Mouse (Mus musculus): ENCODE measurements around the gene Tmem184c. TPM values are rescaled to one million over a fixed set of nuclear protein-coding genes. Genes with fewer than 3 reads are reported as not detected.

The Tmem184c gene
- polyA plus RNA-seq, 1 experiment from 2014 or later, result 32.4 TPM

DNA sequence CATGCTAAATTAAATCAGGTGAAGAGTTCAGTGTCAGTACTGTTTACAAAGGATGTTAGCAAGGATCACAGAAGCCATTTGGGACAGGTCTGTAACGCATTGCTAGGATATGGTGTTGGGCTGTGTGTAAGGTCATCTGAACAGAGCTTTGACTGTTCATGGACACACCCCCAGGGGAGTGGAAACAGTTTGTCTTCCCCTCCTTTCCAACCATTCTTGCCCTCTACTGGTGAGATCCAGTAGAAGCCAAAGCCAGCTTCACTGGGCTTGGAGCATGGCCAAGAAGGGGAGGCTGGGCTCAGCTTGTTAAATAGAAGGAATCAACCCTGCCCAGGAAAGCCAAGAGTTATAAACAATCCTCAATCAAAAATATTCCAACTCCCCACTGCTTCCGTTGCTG is 7.4 kb upstream of the Tmem184c start:
- 41% methylated on average over 2 of the region's 2 CpGs for WGBS
- Histone ChIP-seq H3K27me3 (no peaks in the 10 kb centered on the region), H3K9ac (no peak overlapping the region), H3K4me1 (0 out of 2 replicates have a peak, but pooled peaks cover 8% of the 10 kb centered on the region), H3K4me3 (no peak overlapping the region), H3K27ac (no peak overlapping the region), H3K9me3 (no peaks in the 10 kb centered on the region), H3K36me3 (no peaks in the 10 kb centered on the region), H3K4me2 (no peak overlapping the region)
- ATAC-seq (ENCODE audit: insufficient number of reproducible peaks, low FRiP score, low TSS enrichment, low read depth), result no peak

GRCm38 (mm10) chr8:77609621-77610020 is 877 bp downstream of the Tmem184c start:
- 4% methylated on average over 7 of the region's 7 CpGs for WGBS
- Histone ChIP-seq H3K4me1 (peaks cover 7% of the 10 kb centered on the region), H3K27ac (no peak overlapping the region), H3K36me3 (no peaks in the 10 kb centered on the region), H3K4me3 (peak overlapping the region; percentile 85), H3K4me2 (peak overlapping the region; percentile 80), H3K9ac (peak overlapping the region; percentile 50), H3K27me3 (no peaks in the 10 kb centered on the region), H3K9me3 (no peaks in the 10 kb centered on the region)
- no peak for ATAC-seq (ENCODE audit: insufficient number of reproducible peaks, low FRiP score, low TSS enrichment, low read depth)

DNA sequence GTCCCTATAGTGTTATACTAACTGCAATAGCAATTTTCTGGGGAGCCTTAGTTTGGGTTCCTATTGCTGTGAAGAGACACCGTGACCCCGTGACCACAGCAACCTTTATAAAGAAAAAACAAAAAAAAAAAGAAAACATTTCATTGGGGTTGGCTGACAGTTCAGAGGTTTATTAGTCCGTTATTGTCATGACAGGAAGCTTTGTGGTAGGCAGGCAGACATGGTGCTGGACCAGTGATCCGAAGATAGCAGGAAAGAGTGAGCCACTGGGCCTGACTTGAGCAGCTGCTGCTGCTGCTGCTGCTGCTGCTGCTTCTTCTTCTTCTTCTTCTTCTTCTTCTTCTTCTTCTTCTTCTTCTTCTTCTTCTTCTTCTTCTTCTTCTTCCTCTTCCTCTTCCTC is 26.3 kb downstream of the Tmem184c start:
- peaks cover 25% of the 10 kb centered on the region for H3K36me3 ChIP-seq
- ATAC-seq (ENCODE audit: insufficient number of reproducible peaks, low FRiP score, low TSS enrichment, low read depth), result no peak
- no peak overlapping the region for H3K4me2 ChIP-seq
- no peak overlapping the region for H3K4me3 ChIP-seq
- no peaks in the 10 kb centered on the region for H3K4me1 ChIP-seq
- no peaks in the 10 kb centered on the region for H3K9me3 ChIP-seq
- WGBS, result 89% methylated on average over 4 of the region's 4 CpGs
- no peaks in the 10 kb centered on the region for H3K27me3 ChIP-seq
- no peak overlapping the region for H3K27ac ChIP-seq
- H3K9ac ChIP-seq, result no peak overlapping the region

DNA sequence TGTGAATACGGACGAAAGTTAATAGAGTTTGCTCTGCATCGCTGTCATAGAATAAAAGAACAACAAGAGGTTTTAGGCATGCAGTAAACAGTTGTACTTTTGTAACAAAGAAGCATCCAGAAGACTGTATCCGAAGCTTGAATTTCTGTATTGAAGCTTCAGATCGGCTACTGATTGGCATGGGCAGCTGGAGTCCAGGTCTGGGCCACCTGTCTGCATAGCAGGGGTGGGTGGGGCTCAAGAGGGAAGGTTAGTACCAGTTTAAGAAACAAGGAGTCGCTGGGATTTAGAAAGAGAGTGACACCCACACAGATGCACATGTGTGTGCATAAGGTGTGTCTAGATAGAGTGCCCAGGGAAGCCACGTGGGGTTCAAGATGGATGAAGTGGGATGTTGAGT is 32.8 kb downstream of the Tmem184c start:
- Histone ChIP-seq H3K27me3 (no peaks in the 10 kb centered on the region), H3K4me3 (no peak overlapping the region), H3K9me3 (no peaks in the 10 kb centered on the region), H3K4me1 (no peaks in the 10 kb centered on the region), H3K27ac (no peak overlapping the region), H3K36me3 (peaks cover 56% of the 10 kb centered on the region), H3K4me2 (no peak overlapping the region), H3K9ac (no peak overlapping the region)
- 92% methylated on average over 7 of the region's 7 CpGs for WGBS
- ATAC-seq (ENCODE audit: insufficient number of reproducible peaks, low FRiP score, low TSS enrichment, low read depth), result no peak

GRCm38 (mm10) chr8:77574229-77574628 is 36.3 kb downstream of the Tmem184c start:
- H3K4me1 ChIP-seq, result no peaks in the 10 kb centered on the region
- H3K27me3 ChIP-seq, result no peaks in the 10 kb centered on the region
- 88% methylated on average over 5 of the region's 5 CpGs for WGBS
- H3K36me3 ChIP-seq, result peaks cover 46% of the 10 kb centered on the region
- no peak overlapping the region for H3K27ac ChIP-seq
- no peak overlapping the region for H3K9ac ChIP-seq
- H3K9me3 ChIP-seq, result no peaks in the 10 kb centered on the region
- no peak overlapping the region for H3K4me3 ChIP-seq
- no peak overlapping the region for H3K4me2 ChIP-seq
- ATAC-seq (ENCODE audit: insufficient number of reproducible peaks, low FRiP score, low TSS enrichment, low read depth), result no peak

DNA sequence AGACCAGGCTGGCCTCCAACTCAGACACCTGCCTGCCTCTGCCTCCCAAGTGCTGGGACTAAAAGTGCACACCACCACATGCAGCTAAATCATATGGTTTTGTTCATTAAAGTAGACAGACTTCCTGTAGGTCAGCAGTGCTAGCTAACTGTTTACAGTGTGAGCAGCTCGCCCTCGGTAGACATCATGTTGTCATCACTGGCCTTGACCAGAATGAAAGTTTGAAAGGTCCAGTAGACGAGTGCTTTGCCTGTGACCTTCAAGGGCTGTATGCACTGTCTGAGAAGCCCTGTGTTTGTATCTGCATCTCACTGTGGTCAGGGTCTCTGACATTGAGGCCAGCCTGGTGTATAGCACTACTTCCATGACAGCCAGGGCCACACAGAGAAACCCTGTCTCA is 49.1 kb downstream of the Tmem184c start:
- H3K36me3 ChIP-seq, result peaks cover 71% of the 10 kb centered on the region
- no peak overlapping the region for H3K27ac ChIP-seq
- H3K4me2 ChIP-seq, result no peak overlapping the region
- no peaks in the 10 kb centered on the region for H3K9me3 ChIP-seq
- whole genome bisulfite sequencing, result 91% methylated on average over 3 of the region's 3 CpGs
- H3K4me1 ChIP-seq, result no peaks in the 10 kb centered on the region
- no peaks in the 10 kb centered on the region for H3K27me3 ChIP-seq
- no peak overlapping the region for H3K9ac ChIP-seq
- ATAC-seq (ENCODE audit: insufficient number of reproducible peaks, low FRiP score, low TSS enrichment, low read depth), result no peak
- H3K4me3 ChIP-seq, result no peak overlapping the region

DNA sequence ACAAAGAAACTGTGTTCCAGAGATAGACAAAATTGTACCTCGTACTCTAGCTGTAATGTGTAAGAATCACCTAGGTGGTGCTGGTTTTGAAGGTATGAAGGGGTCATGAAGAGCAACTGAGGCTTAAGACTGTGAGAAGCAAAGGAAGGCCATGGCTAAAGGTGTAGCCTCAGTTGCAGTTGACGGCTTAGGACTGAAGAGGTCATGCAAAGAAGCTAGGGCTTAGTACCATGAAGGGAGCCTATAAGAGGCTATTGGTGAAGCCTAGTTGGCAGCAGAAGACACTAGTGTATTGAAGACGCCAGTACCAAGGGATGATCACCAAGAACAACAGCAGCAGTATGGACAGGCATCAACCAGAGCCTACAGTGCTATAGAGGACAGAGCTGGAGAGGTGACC is 58.0 kb downstream of the Tmem184c start:
- no peaks in the 10 kb centered on the region for H3K27me3 ChIP-seq

GRCm38 (mm10) chr8:77549881-77550580 is 60.5 kb downstream of the Tmem184c start:
- Histone ChIP-seq H3K27ac (no peak overlapping the region), H3K9ac (no peak overlapping the region; the same call in 1 of the 2 replicates), H3K27me3 (no peaks in the 10 kb centered on the region), H3K36me3 (peaks cover 34% of the 10 kb centered on the region), H3K4me1 (0 out of 2 replicates have a peak, but pooled peaks cover 3% of the 10 kb centered on the region), H3K4me3 (peak overlapping the region; percentile 90), H3K4me2 (peak overlapping the region; percentile 62), H3K9me3 (no peaks in the 10 kb centered on the region)
- WGBS, result 15% methylated on average over 7 of the region's 7 CpGs
- ATAC-seq (ENCODE audit: insufficient number of reproducible peaks, low FRiP score, low TSS enrichment, low read depth), result no peak

More for the DNA sequence above, 58.0 kb downstream of the Tmem184c start:
- WGBS, result 95% methylated on average over 3 of the region's 3 CpGs
- no peaks in the 10 kb centered on the region for H3K9me3 ChIP-seq
- H3K9ac ChIP-seq, result no peak overlapping the region
- no peak for ATAC-seq (ENCODE audit: insufficient number of reproducible peaks, low FRiP score, low TSS enrichment, low read depth)
- H3K4me3 ChIP-seq, result no peak overlapping the region
- H3K36me3 ChIP-seq, result peaks cover 57% of the 10 kb centered on the region
- H3K27ac ChIP-seq, result no peak overlapping the region
- no peak overlapping the region for H3K4me2 ChIP-seq
- 0 out of 2 replicates have a peak, but pooled peaks cover 3% of the 10 kb centered on the region for H3K4me1 ChIP-seq

- WGBS, result 2% methylated on average over 42 of the region's 42 CpGs
- no peaks in the 10 kb centered on the region for H3K9me3 ChIP-seq
- 0 out of 2 replicates have a peak, but pooled peaks cover 3% of the 10 kb centered on the region for H3K4me1 ChIP-seq
- peaks cover 30% of the 10 kb centered on the region for H3K36me3 ChIP-seq
- H3K4me2 ChIP-seq, result peak within 1 kb of the TSS; percentile 62
- peak within 1 kb of the TSS; percentile 85 for H3K9ac ChIP-seq
- peak; percentile 92 for ATAC-seq (ENCODE audit: insufficient number of reproducible peaks, low FRiP score, low TSS enrichment, low read depth)
- H3K4me3 ChIP-seq, result peak within 1 kb of the TSS; percentile 90
- no peaks in the 10 kb centered on the region for H3K27me3 ChIP-seq
- H3K27ac ChIP-seq, result peak within 1 kb of the TSS; percentile 92
These were observed 61.3 kb downstream of the Tmem184c start, which contains the start of gene Prmt9 for GRCm38 (mm10) chr8:77549121-77549706. Gene Prmt9, plus strand, starts transcription at chr8:77549397.

Other genes starting within 250 kb of the Tmem184c start
- 28.1 and 33.8 TPM in 2 replicates for gene Arhgap10, start 92.7 kb downstream of the Tmem184c start, polyA plus RNA-seq (2015; fragmentation: Nextera tagmentation; extraction: Ambion mirVana)
- 16.7 and 17.7 TPM in 2 replicates for gene Prmt9, start 61.3 kb downstream of the Tmem184c start, polyA plus RNA-seq (2015; fragmentation: Nextera tagmentation; extraction: Ambion mirVana)
- 32.6 and 34.0 TPM in 2 replicates for gene Ednra, start 113.8 kb upstream of the Tmem184c start, polyA plus RNA-seq (2015; fragmentation: Nextera tagmentation; extraction: Ambion mirVana)

All from limb, embryonic 15.5 days (tissue).